Mouse (Mus musculus): ENCODE measurements around the gene Actl6a. TPM values are rescaled to one million over a fixed set of nuclear protein-coding genes. Genes with fewer than 3 reads are reported as not detected.
A peak's percentile ranks its signal among the peaks of the same experiment; 100 is the strongest.

Actl6a gene
- polyA plus RNA-seq, 1 experiment from 2014 or later: 58.6 TPM

DNA sequence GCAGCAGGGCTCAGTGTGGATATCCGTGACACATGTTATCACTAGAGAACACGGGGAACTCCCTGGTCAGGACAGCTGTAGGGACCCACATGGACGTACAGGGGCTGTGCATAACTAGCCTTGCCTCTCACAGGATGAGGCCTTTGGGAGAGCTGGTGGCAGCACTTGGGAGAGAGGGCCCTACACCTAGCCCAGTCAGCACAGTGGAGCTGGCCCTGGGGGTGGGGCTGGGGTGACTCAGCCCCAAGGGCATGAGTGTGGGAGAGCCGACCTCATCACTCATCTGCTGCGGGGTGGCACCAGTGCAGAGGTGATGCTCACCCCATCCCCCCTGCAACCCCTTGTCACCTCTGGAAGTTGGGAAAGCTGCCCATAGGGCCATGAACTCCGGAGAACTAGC is 29.7 kb upstream of the Actl6a start:
- Histone ChIP-seq H3K9me3 (ENCODE audit: control insufficient read depth, low read length) (no peaks in the 10 kb centered on the region), H3K27me3 (ENCODE audit: control insufficient read depth, insufficient read depth, low read length) (no peaks in the 10 kb centered on the region), H3K4me3 (ENCODE audit: low read depth, low read length) (no peak overlapping the region), H3K4me2 (replicated peaks; ENCODE audit: low read depth) (no peak overlapping the region), H3K9ac (ENCODE audit: low read length) (no peak overlapping the region), H3K36me3 (ENCODE audit: control insufficient read depth, insufficient read depth, low read length) (no peaks in the 10 kb centered on the region), H3K4me1 (replicated peaks; ENCODE audit: control insufficient read depth, insufficient read depth) (no peaks in the 10 kb centered on the region), H3K27ac (replicated peaks) (no peak overlapping the region)
- ATAC-seq (ENCODE audit: low FRiP score, low TSS enrichment) (peak; percentile 42; the same call in 1 of the 2 replicates), DNase-seq (ENCODE audit: low spot score) (no peak)
- 81% methylated on average over 6 of the region's 6 CpGs for WGBS
- TF ChIP-seq CTCF (IDR thresholded peaks at IDR 0.05; ENCODE audit: low read depth): no peak
- no peak for TF ChIP-seq EP300 (optimal IDR thresholded peaks at IDR 0.05)

DNA sequence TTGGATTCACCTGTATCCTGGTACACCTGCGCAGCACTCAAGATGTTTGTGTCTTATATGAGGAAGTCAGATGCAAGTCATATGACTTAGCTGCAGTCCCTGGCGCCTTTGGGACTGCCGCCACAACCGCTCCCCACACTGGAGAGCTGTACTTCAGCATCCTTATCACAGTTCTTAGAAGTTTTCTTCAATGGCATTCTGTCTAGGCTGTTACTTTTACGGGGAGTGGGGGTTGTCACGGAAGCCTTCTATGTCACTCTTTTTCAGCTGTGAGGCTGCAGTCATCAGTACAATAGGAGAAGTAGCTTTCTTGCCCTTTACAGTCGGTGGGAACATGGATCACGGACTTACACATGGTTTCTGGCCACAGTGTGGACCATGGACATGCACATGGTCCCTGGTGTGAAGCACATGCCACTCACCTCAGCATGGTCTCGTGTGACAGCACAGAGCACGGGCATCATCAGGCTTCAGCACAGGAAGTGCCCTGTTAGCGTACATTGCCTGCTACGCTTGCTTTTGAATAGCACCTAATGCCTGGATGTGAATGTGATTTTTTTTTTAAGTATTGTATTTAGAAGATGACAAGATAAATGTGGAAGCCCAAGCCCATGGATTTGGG is 23.1 kb upstream of the Actl6a start:
- Histone ChIP-seq H3K4me1 (replicated peaks; ENCODE audit: control insufficient read depth, insufficient read depth) (no peaks in the 10 kb centered on the region), H3K4me3 (ENCODE audit: low read depth, low read length) (no peak overlapping the region), H3K36me3 (ENCODE audit: control insufficient read depth, insufficient read depth, low read length) (no peaks in the 10 kb centered on the region), H3K27ac (replicated peaks) (no peak overlapping the region), H3K9ac (ENCODE audit: low read length) (no peak overlapping the region), H3K27me3 (ENCODE audit: control insufficient read depth, insufficient read depth, low read length) (no peaks in the 10 kb centered on the region), H3K4me2 (replicated peaks; ENCODE audit: low read depth) (no peak overlapping the region), H3K9me3 (ENCODE audit: control insufficient read depth, low read length) (no peaks in the 10 kb centered on the region)
- ATAC-seq (ENCODE audit: low FRiP score, low TSS enrichment): no peak
- 80% methylated on average over 11 of the region's 12 CpGs for WGBS
- no peak for DNase-seq (ENCODE audit: low spot score)
- TF ChIP-seq CTCF (IDR thresholded peaks at IDR 0.05; ENCODE audit: low read depth) (no peak), EP300 (optimal IDR thresholded peaks at IDR 0.05) (no peak)

DNA sequence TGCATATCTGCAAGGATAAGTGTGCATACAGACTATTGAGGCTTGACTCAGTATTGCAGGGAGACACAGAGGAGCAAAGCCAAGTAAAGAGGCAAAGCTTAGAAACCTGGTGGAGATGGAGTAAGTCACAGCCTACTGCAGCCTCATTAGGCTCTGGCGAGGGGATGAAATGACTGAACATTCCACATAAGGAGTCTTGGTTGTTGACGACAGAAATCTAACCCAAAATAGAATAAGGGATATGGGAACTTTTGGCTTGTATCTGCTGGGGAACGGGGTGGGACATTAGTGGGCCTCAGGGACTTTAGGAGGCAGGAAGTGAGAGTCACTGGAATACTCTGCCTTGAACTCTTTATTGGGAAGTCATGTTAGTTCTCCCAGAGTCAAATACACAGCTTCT is 21.5 kb upstream of the Actl6a start:
- TF ChIP-seq CTCF (IDR thresholded peaks at IDR 0.05; ENCODE audit: low read depth) (no peak), EP300 (optimal IDR thresholded peaks at IDR 0.05) (no peak)

DNA sequence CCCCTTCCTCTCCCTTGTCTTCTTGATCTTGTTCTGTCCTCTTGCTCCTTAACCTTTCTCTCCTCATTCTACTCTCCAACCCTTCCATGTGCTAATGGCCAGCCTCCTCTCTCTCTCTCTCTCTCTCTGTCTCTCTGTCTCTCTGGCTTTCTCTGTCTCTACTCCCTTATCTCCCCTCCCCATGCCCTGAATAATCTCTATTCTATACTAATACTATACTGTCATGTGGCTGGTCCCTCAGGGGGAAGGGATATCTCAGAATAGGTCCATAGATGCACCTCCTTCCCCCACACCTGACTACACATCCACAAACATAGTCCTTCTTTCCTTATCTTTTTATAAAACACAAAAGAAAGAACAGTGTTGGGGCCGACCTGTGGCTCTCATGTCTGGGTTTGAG is 19.6 kb upstream of the Actl6a start:
- 68% methylated on average over 1 of the region's 1 CpGs for WGBS
- no peak for DNase-seq (ENCODE audit: low spot score)
- H3K36me3 ChIP-seq (ENCODE audit: control insufficient read depth, insufficient read depth, low read length): no peaks in the 10 kb centered on the region
- no peaks in the 10 kb centered on the region for H3K9me3 ChIP-seq (ENCODE audit: control insufficient read depth, low read length)
- H3K27me3 ChIP-seq (ENCODE audit: control insufficient read depth, insufficient read depth, low read length): no peaks in the 10 kb centered on the region
- H3K9ac ChIP-seq (ENCODE audit: low read length): no peak overlapping the region
- no peak overlapping the region for H3K4me2 ChIP-seq (replicated peaks; ENCODE audit: low read depth)
- H3K4me3 ChIP-seq (ENCODE audit: low read depth, low read length): no peak overlapping the region
- H3K4me1 ChIP-seq (replicated peaks; ENCODE audit: control insufficient read depth, insufficient read depth): no peaks in the 10 kb centered on the region
- no peak for ATAC-seq (ENCODE audit: low FRiP score, low TSS enrichment)
- H3K27ac ChIP-seq (replicated peaks): no peak overlapping the region
- no peak for TF ChIP-seq CTCF (IDR thresholded peaks at IDR 0.05; ENCODE audit: low read depth)

More for the DNA sequence above, 21.5 kb upstream of the Actl6a start:
- ATAC-seq (ENCODE audit: low FRiP score, low TSS enrichment) (no peak), DNase-seq (ENCODE audit: low spot score) (no peak)
- Histone ChIP-seq H3K27ac (replicated peaks) (no peak overlapping the region), H3K27me3 (ENCODE audit: control insufficient read depth, insufficient read depth, low read length) (no peaks in the 10 kb centered on the region), H3K36me3 (ENCODE audit: control insufficient read depth, insufficient read depth, low read length) (no peaks in the 10 kb centered on the region), H3K4me1 (replicated peaks; ENCODE audit: control insufficient read depth, insufficient read depth) (no peaks in the 10 kb centered on the region), H3K9ac (ENCODE audit: low read length) (no peak overlapping the region), H3K9me3 (ENCODE audit: control insufficient read depth, low read length) (no peaks in the 10 kb centered on the region), H3K4me3 (ENCODE audit: low read depth, low read length) (no peak overlapping the region), H3K4me2 (replicated peaks; ENCODE audit: low read depth) (no peak overlapping the region)
- WGBS: 71% methylated on average over 3 of the region's 3 CpGs

DNA sequence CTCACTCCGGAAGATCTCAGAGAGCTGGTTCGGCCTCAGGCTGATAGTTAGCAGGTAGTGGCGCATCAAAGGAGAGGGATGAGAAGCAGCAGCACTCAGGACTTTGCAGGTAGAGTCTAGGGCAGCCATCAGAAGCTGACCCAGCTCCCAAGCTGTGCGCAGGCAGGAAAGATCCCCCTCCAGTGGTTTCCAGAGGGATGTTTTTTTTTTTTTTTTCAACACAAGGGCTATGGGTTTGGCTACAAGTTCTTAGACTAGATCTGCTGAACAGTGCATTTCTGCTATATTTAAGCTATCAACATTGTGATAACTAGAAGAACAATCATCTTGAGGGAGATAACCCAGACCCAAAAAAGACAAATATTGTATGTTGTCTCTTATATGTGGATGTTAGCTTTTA is 18.9 kb upstream of the Actl6a start:
- no peaks in the 10 kb centered on the region for H3K9me3 ChIP-seq (ENCODE audit: control insufficient read depth, low read length)
- no peak overlapping the region for H3K4me2 ChIP-seq (replicated peaks; ENCODE audit: low read depth)
- DNase-seq (ENCODE audit: low spot score) (no peak), ATAC-seq (ENCODE audit: low FRiP score, low TSS enrichment) (no peak)
- TF ChIP-seq CTCF (IDR thresholded peaks at IDR 0.05; ENCODE audit: low read depth) (peak; percentile 50), EP300 (optimal IDR thresholded peaks at IDR 0.05) (no peak)
- H3K36me3 ChIP-seq (ENCODE audit: control insufficient read depth, insufficient read depth, low read length): no peaks in the 10 kb centered on the region
- H3K4me3 ChIP-seq (ENCODE audit: low read depth, low read length): no peak overlapping the region
- no peaks in the 10 kb centered on the region for H3K27me3 ChIP-seq (ENCODE audit: control insufficient read depth, insufficient read depth, low read length)
- H3K9ac ChIP-seq (ENCODE audit: low read length): no peak overlapping the region
- H3K27ac ChIP-seq (replicated peaks): no peak overlapping the region
- WGBS: 44% methylated on average over 4 of the region's 4 CpGs
- no peaks in the 10 kb centered on the region for H3K4me1 ChIP-seq (replicated peaks; ENCODE audit: control insufficient read depth, insufficient read depth)

DNA sequence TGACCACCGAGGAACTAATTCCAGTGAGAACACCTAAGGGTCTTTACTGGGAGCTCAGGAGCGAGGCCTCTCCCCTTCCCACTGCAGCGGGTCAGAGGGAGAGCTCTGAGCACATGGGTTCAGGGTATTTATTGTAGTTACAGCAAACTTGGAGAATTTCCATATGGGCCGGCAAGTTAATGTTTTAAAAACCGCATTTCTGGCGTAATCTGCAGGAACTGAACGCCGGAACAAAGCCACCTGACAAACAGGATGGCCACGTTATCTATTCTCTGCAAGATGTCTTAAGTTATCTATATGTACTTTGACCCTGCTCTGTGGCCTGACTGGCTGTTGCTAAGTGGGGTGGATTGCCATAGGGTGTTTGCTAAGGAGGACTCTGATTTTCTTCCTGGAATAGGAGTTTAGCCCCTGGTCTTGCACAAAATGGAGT is 16.5 kb upstream of the Actl6a start:
- Histone ChIP-seq H3K36me3 (ENCODE audit: control insufficient read depth, insufficient read depth, low read length) (no peaks in the 10 kb centered on the region), H3K27me3 (ENCODE audit: control insufficient read depth, insufficient read depth, low read length) (no peaks in the 10 kb centered on the region), H3K9me3 (ENCODE audit: control insufficient read depth, low read length) (no peaks in the 10 kb centered on the region), H3K4me2 (replicated peaks; ENCODE audit: low read depth) (no peak overlapping the region), H3K4me3 (ENCODE audit: low read depth, low read length) (no peak overlapping the region), H3K4me1 (replicated peaks; ENCODE audit: control insufficient read depth, insufficient read depth) (no peaks in the 10 kb centered on the region), H3K9ac (ENCODE audit: low read length) (no peak overlapping the region), H3K27ac (replicated peaks) (no peak overlapping the region)
- no peak for ATAC-seq (ENCODE audit: low FRiP score, low TSS enrichment)
- TF ChIP-seq CTCF (IDR thresholded peaks at IDR 0.05; ENCODE audit: low read depth) (no peak), EP300 (optimal IDR thresholded peaks at IDR 0.05) (no peak)
- no peak for DNase-seq (ENCODE audit: low spot score)
- 49% methylated on average over 9 of the region's 9 CpGs for WGBS
